Mouse (Mus musculus) lung, embryonic 14.5 days (tissue): Measurements from ENCODE around the gene Rpl10. TPM values are rescaled to one million over a fixed set of nuclear protein-coding genes. Genes with fewer than 3 reads are reported as not detected.

ENCODE experiments used
- ATAC-seq: fragments of 200-750 bp; cut with Nextera tagmentation; 2 replicates; pipeline ENCODE4 v1.8.0; 2017; ENCODE audit warnings: mild to moderate bottlenecking, moderate TSS enrichment, moderate library complexity; ENCODE audit not compliant: insufficient read depth
- DNase-seq: peaks from one replicate; pipeline ENCODE4 v3.0.0-alpha.2; 2015
- H3K27ac ChIP-seq: fragments of 300-500 bp; sonication (generic); 2 replicates; pipeline ENCODE4 v1.5.1; 2014; ENCODE audit warnings: low read depth, mild to moderate bottlenecking, moderate library complexity
- H3K27me3 ChIP-seq: fragments of 300-500 bp; sonication (generic); 2 replicates; pipeline ENCODE4 v1.6.1; 2014; ENCODE audit warnings: low read length, control low read depth; ENCODE audit not compliant: insufficient read depth
- H3K36me3 ChIP-seq: fragments of 300-500 bp; sonication (generic); 2 replicates; pipeline ENCODE4 v1.6.1; 2014; ENCODE audit warnings: control low read depth; ENCODE audit not compliant: insufficient read depth
- H3K4me1 ChIP-seq: fragments of 300-500 bp; sonication (generic); 2 replicates; pipeline ENCODE4 v1.6.1; 2014; ENCODE audit warnings: antibody characterized with exemption, control low read depth; ENCODE audit not compliant: insufficient read depth
- H3K4me2 ChIP-seq: fragments of 300-500 bp; sonication (generic); 2 replicates; pipeline ENCODE4 v1.6.1; 2014; ENCODE audit warnings: mild to moderate bottlenecking
- H3K4me3 ChIP-seq: fragments of 300-500 bp; sonication (generic); 2 replicates; pipeline ENCODE4 v1.5.1; 2014; ENCODE audit warnings: low read depth, low read length
- H3K9ac ChIP-seq: fragments of 300-500 bp; sonication (generic); 2 replicates; pipeline ENCODE4 v1.6.1; 2014
- H3K9me3 ChIP-seq: fragments of 300-500 bp; sonication (generic); 2 replicates; pipeline ENCODE4 v1.6.1; 2016; ENCODE audit warnings: low read depth, low read length, control low read depth
- CTCF ChIP-seq: IDR thresholded peaks from 2 replicates; pipeline ENCODE4 v1.5.1; 2016; ENCODE audit warnings: antibody characterized with exemption, low read depth
- WGBS: fragments of 180-500 bp; shearing (Covaris S2); extraction: QIAGEN DNeasy Blood & Tissue Kit; methylation state at CpG from one replicate; pipeline ENCODE4 v1.1.7; 2014; 5-methylcytosine and 5-hydroxymethylcytosine counted together
- polyA plus RNA-seq: library from polyadenylated mRNA; unstranded; fragments of >200 nt; fragmentation: Nextera tagmentation; extraction: Ambion mirVana; gene quantifications from 2 replicates; pipeline ENCODE4 v1.2.1, GENCODE M21; 2014

Gene Rpl10
- polyA plus RNA-seq = 989 and 995 TPM in 2 replicates

DNA sequence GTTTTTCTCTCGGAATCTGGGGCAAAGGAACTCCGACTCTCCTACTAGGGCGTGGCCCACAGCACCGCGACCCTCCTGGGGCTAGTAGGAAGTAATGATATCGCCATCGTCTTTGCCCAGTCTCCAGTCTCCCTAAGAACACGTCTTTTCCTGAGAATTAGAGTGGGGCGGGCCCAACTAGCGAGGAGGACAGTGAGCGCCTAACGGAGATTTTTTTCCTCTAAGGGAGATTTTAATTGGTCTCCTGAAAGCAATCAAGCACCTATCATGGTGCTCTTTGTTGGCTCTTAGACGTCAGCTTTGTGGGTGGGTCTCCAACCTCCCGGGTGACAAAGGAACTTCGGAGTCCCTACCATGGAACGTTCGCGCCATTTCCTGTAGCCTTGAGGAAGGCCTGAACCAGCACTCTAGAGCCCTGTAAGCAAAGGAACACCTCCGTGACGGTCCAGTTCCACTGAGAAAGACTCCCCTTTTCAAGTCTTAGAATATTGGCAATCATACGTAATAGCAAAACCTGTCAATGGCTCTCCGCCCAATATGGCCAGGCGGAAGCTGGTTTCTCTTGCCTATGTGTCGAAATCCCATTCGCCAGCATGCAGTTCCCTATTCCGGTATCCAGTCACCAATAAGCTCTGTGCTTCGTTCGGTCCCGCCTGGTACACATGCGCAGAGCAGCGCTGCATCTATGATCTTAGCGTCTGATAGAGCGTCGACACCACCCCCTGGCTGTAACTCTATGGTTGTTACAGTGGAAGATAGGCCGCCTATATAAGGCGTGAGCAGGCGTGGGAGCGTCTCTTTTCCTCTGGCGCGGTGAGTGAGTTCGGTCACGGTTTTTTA, at the start of gene Rpl10:
TSS of gene Rpl10 (plus strand) at position 751 of the 840 bp plus-strand sequence.
- Histone ChIP-seq H3K27ac (peak within 1 kb of the TSS; percentile 92), H3K36me3 (peaks cover 10% of the 10 kb centered on the region; the same call in 1 of the 2 replicates), H3K9ac (peak within 1 kb of the TSS; percentile 79), H3K4me1 (no peaks in the 10 kb centered on the region), H3K4me3 (peak within 1 kb of the TSS; percentile 58), H3K4me2 (peak within 1 kb of the TSS; percentile 63), H3K9me3 (no peaks in the 10 kb centered on the region), H3K27me3 (no peaks in the 10 kb centered on the region)
- peak; percentile 96 for ATAC-seq
- DNase-seq = peak; percentile 97
- WGBS = 10% methylated on average over 42 of the region's 42 CpGs
- TF ChIP-seq CTCF = peak; percentile 54

DNA sequence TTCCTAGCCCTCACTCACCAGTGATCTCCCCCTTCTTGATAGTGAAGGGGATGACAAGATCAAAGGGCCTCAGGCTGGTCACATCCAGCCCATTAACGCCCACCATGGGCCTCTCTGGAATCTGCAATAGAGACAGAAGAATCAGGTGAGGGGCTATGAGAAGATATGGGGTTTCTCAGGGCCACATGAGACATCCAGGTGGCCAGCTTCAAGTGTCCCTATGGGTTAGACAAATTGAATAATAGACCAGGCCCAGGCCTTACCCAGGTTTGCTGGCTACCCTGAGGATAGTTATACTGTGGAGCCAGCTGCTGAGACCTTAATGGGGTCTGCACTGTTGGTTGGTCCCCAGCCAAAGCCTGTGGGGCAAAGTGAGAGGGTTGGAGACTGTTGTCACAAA, 40.6 kb upstream of the Rpl10 start:
- Histone ChIP-seq H3K4me2 (no peak overlapping the region), H3K36me3 (peaks cover 100% of the 10 kb centered on the region)
- WGBS = 71% methylated on average over 1 of the region's 1 CpGs

DNA sequence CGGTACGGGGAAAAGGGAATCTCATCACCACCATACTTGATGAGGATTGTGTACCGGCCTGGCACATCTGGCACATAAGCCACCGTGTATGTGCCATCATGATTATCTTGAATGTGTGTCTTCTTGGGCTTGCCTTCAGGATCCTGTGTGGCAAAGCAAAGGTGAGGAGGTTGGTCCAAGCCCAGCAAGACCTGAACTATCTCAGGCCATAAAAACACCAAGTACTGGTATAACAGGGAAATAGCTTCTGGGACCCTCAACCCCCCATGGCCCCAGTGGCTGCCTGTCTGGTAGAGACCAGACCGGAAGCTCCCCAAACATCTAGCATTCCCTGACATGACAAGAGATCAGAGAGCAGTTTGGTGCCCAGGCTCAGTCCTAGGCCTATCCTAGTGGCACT, 37.4 kb upstream of the Rpl10 start:
- Histone ChIP-seq H3K27ac (no peak overlapping the region), H3K27me3 (no peaks in the 10 kb centered on the region), H3K36me3 (peaks cover 96% of the 10 kb centered on the region), H3K9ac (no peak overlapping the region), H3K4me2 (no peak overlapping the region), H3K4me3 (no peak overlapping the region), H3K4me1 (no peaks in the 10 kb centered on the region), H3K9me3 (no peaks in the 10 kb centered on the region)
- no peak for DNase-seq
- WGBS = 87% methylated on average over 5 of the region's 5 CpGs
- no peak for TF ChIP-seq CTCF
- ATAC-seq = no peak

More for the DNA sequence above, 40.6 kb upstream of the Rpl10 start:
- H3K9me3 ChIP-seq = no peaks in the 10 kb centered on the region
- no peak for DNase-seq
- H3K4me3 ChIP-seq = no peak overlapping the region
- ATAC-seq = no peak
- no peaks in the 10 kb centered on the region for H3K27me3 ChIP-seq
- no peaks in the 10 kb centered on the region for H3K4me1 ChIP-seq
- no peak for TF ChIP-seq CTCF
- no peak overlapping the region for H3K9ac ChIP-seq
- no peak overlapping the region for H3K27ac ChIP-seq

DNA sequence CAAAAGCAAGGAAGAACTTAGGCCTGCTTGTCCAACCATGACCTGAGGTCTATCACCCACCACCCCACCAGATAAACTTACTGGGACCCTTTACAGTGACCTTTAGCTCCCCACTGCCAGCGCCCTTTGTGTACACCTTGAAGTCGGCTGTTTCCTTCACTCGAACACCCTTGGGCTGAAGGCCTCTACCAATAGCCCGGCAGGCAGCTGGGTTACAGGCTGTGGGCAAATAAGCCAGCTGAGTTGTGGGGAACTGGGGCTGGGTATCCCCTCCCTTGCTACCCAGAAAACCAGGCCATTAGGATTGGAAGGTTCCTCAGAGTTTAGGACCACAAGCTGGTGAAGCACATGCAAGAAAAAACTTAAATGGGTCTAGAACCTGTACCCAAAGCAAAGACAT, 30.3 kb upstream of the Rpl10 start:
- no peaks in the 10 kb centered on the region for H3K4me1 ChIP-seq
- ATAC-seq (no peak), DNase-seq (no peak)
- H3K9ac ChIP-seq = no peak overlapping the region
- no peaks in the 10 kb centered on the region for H3K9me3 ChIP-seq
- no peaks in the 10 kb centered on the region for H3K27me3 ChIP-seq
- peaks cover 83% of the 10 kb centered on the region for H3K36me3 ChIP-seq
- no peak for TF ChIP-seq CTCF
- H3K4me3 ChIP-seq = no peak overlapping the region
- WGBS = 92% methylated on average over 4 of the region's 4 CpGs
- no peak overlapping the region for H3K4me2 ChIP-seq
- no peak overlapping the region for H3K27ac ChIP-seq

DNA sequence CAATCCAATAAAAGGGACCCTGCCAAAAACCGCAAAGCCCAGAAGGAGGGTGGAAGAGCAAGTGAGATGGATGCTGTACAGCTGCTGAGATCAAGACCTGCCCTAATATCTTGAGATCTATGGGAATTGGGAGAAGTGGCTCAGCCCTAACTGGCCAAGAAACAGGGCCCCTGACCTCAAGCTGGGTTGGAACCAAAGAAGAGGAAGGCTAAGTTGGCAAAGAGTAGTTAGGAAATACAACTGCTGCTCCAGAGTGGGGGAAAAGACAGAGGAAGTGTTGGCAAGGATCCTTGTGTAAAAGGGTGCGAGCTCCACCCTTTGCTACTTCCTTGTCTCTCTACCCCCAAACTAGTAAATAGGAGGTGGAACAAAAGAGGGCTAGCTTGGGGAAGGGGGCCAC, 27.2 kb upstream of the Rpl10 start:
- WGBS = 64% methylated on average over 2 of the region's 2 CpGs
- ATAC-seq (no peak), DNase-seq (peak; percentile 53)
- peak overlapping the region; percentile 68 for H3K4me2 ChIP-seq
- peak overlapping the region; percentile 39 for H3K9ac ChIP-seq
- TF ChIP-seq CTCF = no peak
- no peaks in the 10 kb centered on the region for H3K27me3 ChIP-seq
- H3K27ac ChIP-seq = no peak overlapping the region; the same call in 1 of the 2 replicates
- H3K4me1 ChIP-seq = no peaks in the 10 kb centered on the region
- H3K4me3 ChIP-seq = peak overlapping the region; percentile 49
- peaks cover 57% of the 10 kb centered on the region for H3K36me3 ChIP-seq
- H3K9me3 ChIP-seq = no peaks in the 10 kb centered on the region

DNA sequence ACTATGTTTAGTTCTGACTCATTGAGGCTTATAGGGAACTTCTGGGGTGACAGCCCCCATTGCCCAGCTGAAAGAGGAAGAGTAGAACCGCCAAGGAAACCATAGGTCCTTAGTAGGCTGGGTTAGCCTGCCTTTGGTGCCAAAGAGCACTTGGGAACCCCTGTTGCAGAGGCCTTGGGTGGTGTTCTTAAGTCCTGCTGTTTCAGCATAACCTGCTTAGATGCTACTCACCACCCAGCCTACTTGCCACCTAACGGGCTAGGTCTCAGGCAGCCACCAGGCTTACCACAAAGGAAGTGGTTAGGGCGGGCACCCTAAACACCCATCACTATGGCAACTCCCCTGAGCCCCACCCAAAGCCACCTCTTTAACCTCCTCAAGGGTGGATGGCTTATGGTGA, 26.8 kb upstream of the Rpl10 start:
- H3K27ac ChIP-seq = peak overlapping the region; percentile 68

DNA sequence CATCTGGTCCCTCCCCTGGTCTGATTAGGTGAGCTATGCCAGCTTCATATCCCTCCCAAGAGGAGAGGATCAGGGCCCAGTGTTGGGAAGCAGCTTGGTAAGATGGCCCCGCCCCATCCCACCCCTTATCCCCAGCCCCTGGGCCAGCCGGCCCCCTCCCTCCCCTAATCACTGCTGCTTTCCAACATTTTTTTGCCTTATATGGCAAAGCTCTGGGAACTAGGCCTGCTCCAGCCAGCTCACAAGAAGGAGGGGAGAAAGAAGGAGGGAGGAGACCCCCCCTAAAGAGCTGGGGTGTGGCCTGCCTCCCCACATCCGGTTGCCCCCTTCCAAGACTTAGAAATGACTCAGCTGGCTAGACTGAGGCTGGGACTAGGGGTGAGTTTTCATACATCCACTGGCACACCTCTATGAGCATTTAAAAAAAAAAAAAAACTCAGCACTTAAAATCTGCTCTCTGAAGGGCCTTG, 26.0 kb upstream of the Rpl10 start:
- peak overlapping the region; percentile 68 for H3K4me2 ChIP-seq
- peak overlapping the region; percentile 96 for H3K27ac ChIP-seq
- H3K9ac ChIP-seq = peak overlapping the region; percentile 82
- H3K27me3 ChIP-seq = no peaks in the 10 kb centered on the region
- no peaks in the 10 kb centered on the region for H3K9me3 ChIP-seq
- WGBS = 8% methylated on average over 3 of the region's 3 CpGs
- H3K4me3 ChIP-seq = peak overlapping the region; percentile 49
- peaks cover 44% of the 10 kb centered on the region for H3K36me3 ChIP-seq
- peak; percentile 67 for ATAC-seq
- TF ChIP-seq CTCF = no peak
- peak; percentile 84 for DNase-seq
- no peaks in the 10 kb centered on the region for H3K4me1 ChIP-seq

More for the DNA sequence above, 26.8 kb upstream of the Rpl10 start:
- Histone ChIP-seq H3K4me1 (no peaks in the 10 kb centered on the region), H3K4me2 (peak overlapping the region; percentile 68), H3K4me3 (peak overlapping the region; percentile 49), H3K27me3 (no peaks in the 10 kb centered on the region), H3K36me3 (peaks cover 53% of the 10 kb centered on the region), H3K9me3 (no peaks in the 10 kb centered on the region), H3K9ac (peak overlapping the region; percentile 39)
- no peak for TF ChIP-seq CTCF
- no peak for ATAC-seq
- DNase-seq = no peak
- WGBS = 48% methylated on average over 3 of the region's 3 CpGs
